Mouse (Mus musculus) gastrocnemius, adult 18-20 months (tissue): ENCODE measurements around the gene Fam222b. TPM values are rescaled to one million over a fixed set of nuclear protein-coding genes. Genes with fewer than 3 reads are reported as not detected.

Experiments used
- microRNA-seq: library from miRNA; unstranded; fragments of <30 nt; microRNA quantifications from one replicate; pipeline ENCODE4 v1.2.0, GENCODE M21; 2021
- total RNA-seq, 2 experiments: library from RNA; stranded (reverse); gene quantifications; 2 replicates each; pipeline ENCODE4 v1.2.3; 2021

Gene Fam222b
- total RNA-seq, 2 experiments from 2014 or later: 8.2 to 9.4 TPM

Small RNAs within 50 kb of the gene (microRNA-seq; reads per million reads assigned to microRNA genes)
- gene Mir144 (406 reads per million, percentile 73 among the genes with 10 or more reads in this experiment), gene Mir451a (not detected), gene Mir451b (not detected), gene Mir7653 (not detected)

Other genes starting within 250 kb of the Fam222b start
- gene Pipox, start 200.6 kb upstream of the Fam222b start, total RNA-seq: not detected
- under 1 TPM; 0.12 to 0.16 TPM for gene Sez6, start 163.9 kb upstream of the Fam222b start, total RNA-seq
- 10 to 100 TPM; 13.9 to 14.3 TPM for gene Phf12, start 111.9 kb upstream of the Fam222b start, total RNA-seq
- gene Dhrs13, start 62.4 kb upstream of the Fam222b start, total RNA-seq: under 1 TPM; 0.80 to 0.97 TPM
- 10 to 100 TPM; 45.6 to 49.1 TPM for gene Flot2, start 56.7 kb upstream of the Fam222b start, total RNA-seq
- gene Eral1, start 14.3 kb upstream of the Fam222b start, total RNA-seq: 10 to 100 TPM; 20.1 to 22.7 TPM
- gene Traf4, start 70.9 kb downstream of the Fam222b start, total RNA-seq: 1 to 10 TPM; 2.0 to 2.2 TPM
- gene Nek8, start 82.0 kb downstream of the Fam222b start, total RNA-seq: under 1 TPM; 0.37 to 0.50 TPM
- 1 to 10 TPM; 1.5 to 2.2 TPM for gene Tlcd1, start 82.1 kb downstream of the Fam222b start, total RNA-seq
- 100 to 1,000 TPM; 845 to 889 TPM for gene Rpl23a, start 88.9 kb downstream of the Fam222b start, total RNA-seq
- gene Rab34, start 93.8 kb downstream of the Fam222b start, total RNA-seq: 1 to 10 TPM; 2.5 to 3.5 TPM
- under 1 TPM; 0.47 to 0.57 TPM for gene Proca1, start 98.7 kb downstream of the Fam222b start, total RNA-seq
- gene Sdf2, start 151.1 kb downstream of the Fam222b start, total RNA-seq: 10 to 100 TPM; 40.8 to 44.7 TPM
- 10 to 100 TPM; 27.8 to 32.3 TPM for gene Supt6, start 151.3 kb downstream of the Fam222b start, total RNA-seq
- gene 2610507B11Rik, start 167.1 kb downstream of the Fam222b start, total RNA-seq: 100 to 1,000 TPM; 200 to 204 TPM
- gene BC030499, start 196.2 kb downstream of the Fam222b start, total RNA-seq: under 1 TPM; 0.38 to 0.46 TPM
- gene Spag5, start 206.9 kb downstream of the Fam222b start, total RNA-seq: 1 to 10 TPM; 2.3 to 2.5 TPM
- gene Aldoc, start 228.3 kb downstream of the Fam222b start, total RNA-seq: 1 to 10 TPM; 2.1 to 2.6 TPM
- gene Pigs, start 233.8 kb downstream of the Fam222b start, total RNA-seq: 10 to 100 TPM; 18.2 to 19.2 TPM
- gene Unc119, start 248.8 kb downstream of the Fam222b start, total RNA-seq: 1 to 10 TPM; 8.3 TPM